Mouse (Mus musculus) testis, postnatal 10 days (tissue): ENCODE measurements around the gene Gm36864.
"Not testable (repeated sequence)": the region's sequence is repeated elsewhere in the genome, so short reads cannot be mapped to it uniquely, and the experiment has no call there.

Experiments
- DNase-seq: peaks from one replicate; pipeline ENCODE4 v3.0.0; 2021; ENCODE audit warnings: low spot score

Gene Gm36864

DNA sequence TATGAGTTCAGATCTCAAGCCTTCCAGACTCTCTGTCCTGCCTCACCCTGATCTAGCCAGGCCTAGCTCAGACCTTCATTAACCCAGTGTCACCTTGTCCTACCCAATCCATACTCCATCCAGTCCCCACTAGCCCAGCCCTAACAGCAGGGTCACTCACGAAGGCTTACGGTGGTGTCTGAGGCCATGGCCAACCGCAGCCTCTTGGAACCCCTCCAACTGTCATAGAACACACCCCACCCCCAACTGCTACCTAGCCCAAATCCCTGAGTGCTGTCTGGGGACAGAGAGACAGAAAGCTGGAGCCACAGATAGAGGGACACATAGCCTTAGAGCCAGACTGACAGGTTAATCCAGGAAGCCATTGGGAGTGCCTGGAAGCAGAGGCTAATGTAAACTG lies at the start of gene Gm36864:
Gene Gm36864, plus strand, starts transcription at position 269 of the 400 bp plus-strand sequence.
- DNase-seq = no peak

DNA sequence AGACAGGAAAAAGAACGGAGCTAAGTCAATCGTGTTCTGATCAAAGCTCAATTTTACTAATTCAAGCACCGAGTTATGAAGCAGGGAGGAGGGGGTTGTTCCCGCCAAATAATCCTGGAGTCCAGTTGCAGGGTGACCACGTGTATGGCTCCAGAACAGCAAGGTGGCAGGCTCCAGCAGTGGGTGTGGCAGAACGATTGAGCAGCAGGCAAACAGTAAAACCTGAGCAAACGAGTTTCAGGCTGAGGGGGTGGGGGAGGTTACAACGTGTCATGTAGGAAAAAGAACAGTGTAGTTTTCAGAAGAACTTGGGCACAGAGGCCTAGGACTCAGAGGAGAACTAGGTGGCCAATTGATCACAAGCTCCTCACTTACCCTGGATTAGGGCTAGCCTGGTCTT lies 49.5 kb upstream of the Gm36864 start:
- DNase-seq = not testable (repeated sequence)

DNA sequence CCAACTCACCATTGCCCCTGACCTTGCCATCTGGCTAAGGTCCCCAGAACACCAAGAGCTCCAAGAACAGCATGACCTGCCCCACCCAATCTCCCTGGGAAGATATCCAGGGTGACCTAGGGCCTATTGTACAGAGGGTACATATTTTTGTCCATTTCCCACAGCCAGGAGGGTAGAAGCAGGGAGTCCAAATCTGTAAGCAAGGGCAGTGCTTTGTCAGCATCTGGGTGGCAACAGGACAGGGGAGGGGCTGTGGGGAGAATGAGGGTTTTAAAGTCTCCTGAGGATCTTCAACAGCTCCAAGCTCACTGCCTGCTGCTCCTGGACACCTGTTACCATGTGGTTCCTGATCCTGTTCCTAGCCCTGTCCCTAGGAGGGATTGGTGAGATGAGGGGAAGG lies 48.0 kb upstream of the Gm36864 start, which contains the start of gene Klk1b24:
Gene Klk1b24, plus strand, starts transcription at position 301 of the 400 bp plus-strand sequence.
- DNase-seq = peak; percentile 5

DNA sequence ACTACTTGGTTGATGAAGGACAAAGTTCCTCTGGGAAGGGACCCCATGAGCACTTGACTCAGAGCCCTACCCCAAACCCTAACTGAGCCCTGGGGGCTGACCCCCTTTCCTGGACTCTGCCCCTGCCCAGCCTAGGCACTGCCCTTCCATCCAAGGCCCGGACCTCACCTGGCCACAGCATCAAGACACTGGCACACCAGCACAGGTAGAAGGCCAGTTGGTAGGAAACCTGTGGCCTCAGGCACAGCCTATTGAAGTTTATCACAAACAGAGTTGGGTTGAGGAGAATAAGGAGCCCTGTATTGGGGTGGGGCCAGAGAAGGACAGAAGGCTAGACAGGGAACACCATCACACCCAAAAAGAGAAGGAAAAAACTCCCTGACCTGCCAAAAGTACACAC lies 42.5 kb upstream of the Gm36864 start:
- DNase-seq = not testable (repeated sequence)

DNA sequence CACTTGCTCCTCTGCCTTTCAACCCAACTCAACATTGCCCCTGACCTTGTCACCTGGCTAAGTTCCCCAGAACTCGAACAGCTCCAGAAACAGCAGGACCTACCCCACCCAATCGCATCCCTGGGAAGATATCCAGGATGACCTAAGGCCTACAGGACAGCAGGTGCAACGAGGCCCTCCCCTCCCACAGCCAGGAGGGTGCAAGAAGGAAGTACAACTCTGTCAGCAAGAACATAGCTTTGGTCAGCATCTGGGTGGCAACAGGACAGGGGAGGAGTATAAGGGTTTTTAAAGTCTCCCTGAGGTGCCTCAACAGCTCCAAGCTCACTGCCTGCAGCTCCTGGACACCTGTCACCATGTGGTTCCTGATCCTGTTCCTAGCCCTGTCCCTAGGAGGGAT lies 38.1 kb upstream of the Gm36864 start, which contains the start of gene Klk1b3:
Gene Klk1b3, plus strand, starts transcription at position 301 of the 400 bp plus-strand sequence.
- DNase-seq = no peak

DNA sequence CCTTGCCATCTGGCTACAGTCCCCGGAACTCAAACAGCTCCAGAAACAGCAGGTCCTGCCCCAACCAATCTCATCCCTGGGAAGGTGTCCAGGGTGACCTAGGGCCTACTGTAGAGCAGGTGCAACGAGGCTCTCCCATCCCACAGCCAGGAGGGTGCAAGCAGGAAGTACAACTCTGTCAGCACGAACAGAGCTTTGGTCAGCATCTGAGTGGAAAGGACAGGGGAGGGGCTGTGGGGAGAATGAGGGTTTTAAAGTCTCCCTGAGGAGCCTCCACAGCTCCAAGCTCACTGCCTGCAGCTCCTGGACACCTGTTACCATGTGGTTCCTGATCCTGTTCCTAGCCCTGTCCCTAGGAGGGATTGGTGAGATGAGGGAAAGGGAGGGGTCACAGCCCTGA lies 28.8 kb upstream of the Gm36864 start, which contains the start of gene Klk1b4:
Gene Klk1b4, plus strand, starts transcription at position 301 of the 400 bp plus-strand sequence.
- DNase-seq = not testable (repeated sequence)

DNA sequence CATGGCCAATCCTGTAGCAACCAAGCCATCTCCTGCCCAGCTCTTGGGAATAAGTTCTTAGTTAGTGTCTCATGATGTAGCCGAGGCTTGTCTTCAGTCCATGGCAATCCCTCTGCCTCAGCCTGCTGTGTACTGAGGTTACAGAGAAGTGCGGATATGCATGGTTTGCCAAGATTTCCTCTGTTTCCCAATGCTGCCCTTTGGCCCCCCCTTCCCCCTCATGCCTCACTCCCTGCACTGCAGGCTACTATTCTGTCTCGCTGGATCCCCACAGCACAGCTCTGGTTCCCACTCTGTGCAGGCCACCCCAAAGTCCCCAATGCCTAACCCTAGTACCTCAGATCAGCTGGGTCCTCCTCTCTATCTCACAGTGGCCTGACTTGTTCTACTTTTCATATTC lies 27.7 kb upstream of the Gm36864 start:
- no peak for DNase-seq

DNA sequence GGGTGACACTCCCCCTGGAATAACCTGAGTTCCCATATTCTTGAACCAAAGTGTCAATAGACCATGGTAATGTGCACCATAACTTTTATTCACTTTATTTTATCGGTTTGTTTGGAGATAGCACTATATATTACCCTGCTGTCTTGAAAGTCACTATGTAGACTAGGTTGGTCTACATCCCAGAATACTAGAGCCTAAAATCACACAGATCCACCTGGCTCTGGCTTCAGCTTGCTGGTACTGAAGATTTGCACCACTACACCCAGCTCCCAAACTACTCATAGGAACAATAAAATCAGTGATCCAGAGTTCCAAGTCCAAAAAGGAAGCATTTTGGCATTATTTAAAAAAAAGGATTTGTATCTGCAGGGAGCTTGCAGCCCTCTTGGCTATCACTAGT lies 20.3 kb upstream of the Gm36864 start, which contains the start of gene Klk1b5:
Gene Klk1b5, plus strand, starts transcription at position 301 of the 400 bp plus-strand sequence.
- no peak for DNase-seq

DNA sequence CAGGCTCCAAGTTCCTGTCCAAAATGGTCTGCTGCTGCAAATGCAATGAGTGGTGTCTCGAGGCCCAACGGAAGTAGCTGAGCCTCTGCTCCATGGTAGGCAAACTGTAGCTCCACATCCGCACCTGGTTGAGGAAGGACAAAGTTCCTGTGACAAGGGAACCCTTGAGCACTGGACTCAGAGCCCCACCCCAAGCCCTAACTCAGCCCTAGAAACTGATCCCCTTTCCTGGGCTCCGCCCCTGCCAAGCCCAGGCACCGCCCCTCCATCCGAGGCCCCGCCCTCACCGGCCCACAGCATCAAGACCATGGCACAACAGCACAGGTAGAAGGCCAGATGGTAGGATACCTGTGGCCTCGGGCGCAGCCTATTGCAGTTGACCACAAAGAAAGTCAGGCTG lies 14.4 kb upstream of the Gm36864 start:
- not testable (repeated sequence) for DNase-seq

DNA sequence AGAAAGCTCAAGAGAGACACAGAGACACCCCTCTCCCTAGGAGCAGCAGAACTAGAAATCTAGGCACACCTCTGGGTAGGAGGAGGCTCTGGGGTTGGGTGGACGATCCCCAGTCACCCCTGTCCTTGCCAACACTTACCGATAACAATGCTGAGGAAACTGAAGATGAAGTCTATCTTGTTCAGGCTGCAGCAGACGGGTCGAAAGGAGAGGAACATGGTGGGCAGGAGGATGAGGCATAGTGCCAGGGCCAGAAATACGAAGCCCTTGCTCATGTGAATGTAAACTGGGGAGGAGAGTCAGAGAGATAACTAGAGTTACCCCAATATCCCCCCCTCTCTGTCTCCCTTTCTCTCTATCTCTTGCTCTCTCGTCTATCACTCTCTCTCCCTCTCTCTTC lies 13.6 kb upstream of the Gm36864 start:
- not testable (repeated sequence) for DNase-seq

DNA sequence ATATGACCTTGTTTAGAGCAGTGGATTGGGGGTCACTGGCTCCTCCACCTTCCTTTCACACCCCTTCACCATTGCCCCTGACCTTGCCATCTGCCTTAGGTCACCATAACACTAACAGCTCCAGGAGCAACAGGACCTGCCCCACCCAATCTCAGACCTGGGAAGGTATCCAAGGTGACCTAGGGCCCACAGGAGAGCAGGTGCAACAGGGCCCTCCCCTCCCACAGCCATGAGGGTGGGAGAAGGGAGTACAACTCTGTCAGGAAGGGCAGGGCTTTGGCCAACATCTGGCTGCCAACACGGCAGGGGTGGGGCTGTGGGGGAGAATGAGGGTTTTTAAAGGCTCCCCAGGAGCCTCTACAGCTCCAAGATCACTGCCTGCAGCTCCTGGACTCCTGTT lies 10.9 kb upstream of the Gm36864 start, which contains the start of gene Klk1:
Gene Klk1, plus strand, starts transcription at position 285 of the 400 bp plus-strand sequence.
- no peak for DNase-seq

DNA sequence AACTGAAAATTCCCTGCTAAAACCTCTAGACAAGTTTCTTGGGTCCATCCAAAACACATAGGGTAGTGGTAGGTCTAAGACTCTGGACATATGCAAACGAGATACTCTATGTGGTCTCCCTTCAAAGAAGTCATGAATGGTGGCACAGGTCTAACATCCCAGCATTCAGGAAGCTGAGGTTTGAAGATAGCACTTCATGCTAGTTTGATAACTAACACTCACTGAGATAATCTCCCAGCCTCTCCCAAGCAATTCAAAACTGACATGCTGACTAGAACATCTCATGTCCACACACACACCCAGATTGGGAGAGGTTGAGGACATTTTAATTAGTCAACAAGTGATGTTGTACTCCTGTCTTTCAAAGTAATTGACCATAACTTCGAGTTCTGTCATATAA lies 3.9 kb downstream of the Gm36864 start:
- DNase-seq = no peak

DNA sequence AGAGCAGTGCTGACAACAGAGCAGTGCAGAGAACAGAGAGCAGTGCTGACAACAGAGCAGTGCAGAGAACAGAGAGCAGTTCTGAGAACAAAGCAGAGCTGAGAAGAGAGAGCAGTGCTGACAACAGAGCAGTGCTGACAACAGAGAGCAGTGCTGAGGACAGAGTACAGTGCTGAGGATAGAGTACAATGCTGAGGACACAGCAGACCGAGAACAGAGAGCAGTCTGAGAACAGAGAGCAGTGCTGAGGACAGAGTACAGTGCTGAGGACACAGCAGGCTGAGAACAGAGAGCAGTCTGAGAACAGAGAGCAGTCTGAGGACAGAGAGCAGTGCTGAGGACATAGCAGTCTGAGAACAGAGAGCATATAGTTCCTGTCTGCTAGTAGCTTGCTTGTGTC lies 4.7 kb downstream of the Gm36864 start:
- no peak for DNase-seq

DNA sequence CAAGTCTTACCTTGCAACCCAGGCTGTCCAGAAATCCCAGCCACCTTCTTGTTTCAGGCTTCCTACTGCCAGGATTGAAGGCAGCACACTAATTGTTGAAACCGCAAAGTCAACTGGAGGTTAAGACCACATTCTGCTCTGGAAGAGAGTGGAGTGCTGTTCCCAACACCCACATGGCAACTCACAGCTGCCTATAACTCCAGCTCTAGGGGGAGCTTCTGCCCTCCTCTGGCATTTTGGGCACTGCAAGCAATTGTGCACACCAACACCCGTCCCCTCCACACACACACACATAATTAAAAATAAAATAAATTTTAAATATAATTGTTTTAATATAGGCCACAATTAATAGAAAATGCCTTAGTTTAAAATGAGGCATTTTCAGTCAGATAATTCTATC lies 5.2 kb downstream of the Gm36864 start:
- no peak for DNase-seq

DNA sequence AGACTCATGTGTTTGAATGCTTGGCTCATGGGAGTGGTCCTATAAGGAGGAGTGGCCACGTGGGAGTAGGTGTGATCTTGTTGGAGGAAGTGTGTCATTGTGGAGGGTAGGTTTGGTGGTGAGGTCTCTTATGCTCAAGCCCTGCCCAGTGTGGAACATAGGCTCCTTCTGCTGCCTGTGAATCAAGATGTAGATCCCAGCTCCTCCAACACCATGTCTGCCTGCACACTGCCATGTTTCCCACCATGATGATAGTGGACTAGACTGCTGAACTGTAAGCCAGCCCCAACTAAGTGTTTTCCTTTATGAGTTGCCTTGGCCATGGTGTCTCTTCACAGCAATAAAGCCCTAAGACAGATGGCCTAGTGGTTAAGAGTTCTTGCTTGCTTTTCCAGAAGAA lies 8.1 kb downstream of the Gm36864 start:
- DNase-seq = no peak

DNA sequence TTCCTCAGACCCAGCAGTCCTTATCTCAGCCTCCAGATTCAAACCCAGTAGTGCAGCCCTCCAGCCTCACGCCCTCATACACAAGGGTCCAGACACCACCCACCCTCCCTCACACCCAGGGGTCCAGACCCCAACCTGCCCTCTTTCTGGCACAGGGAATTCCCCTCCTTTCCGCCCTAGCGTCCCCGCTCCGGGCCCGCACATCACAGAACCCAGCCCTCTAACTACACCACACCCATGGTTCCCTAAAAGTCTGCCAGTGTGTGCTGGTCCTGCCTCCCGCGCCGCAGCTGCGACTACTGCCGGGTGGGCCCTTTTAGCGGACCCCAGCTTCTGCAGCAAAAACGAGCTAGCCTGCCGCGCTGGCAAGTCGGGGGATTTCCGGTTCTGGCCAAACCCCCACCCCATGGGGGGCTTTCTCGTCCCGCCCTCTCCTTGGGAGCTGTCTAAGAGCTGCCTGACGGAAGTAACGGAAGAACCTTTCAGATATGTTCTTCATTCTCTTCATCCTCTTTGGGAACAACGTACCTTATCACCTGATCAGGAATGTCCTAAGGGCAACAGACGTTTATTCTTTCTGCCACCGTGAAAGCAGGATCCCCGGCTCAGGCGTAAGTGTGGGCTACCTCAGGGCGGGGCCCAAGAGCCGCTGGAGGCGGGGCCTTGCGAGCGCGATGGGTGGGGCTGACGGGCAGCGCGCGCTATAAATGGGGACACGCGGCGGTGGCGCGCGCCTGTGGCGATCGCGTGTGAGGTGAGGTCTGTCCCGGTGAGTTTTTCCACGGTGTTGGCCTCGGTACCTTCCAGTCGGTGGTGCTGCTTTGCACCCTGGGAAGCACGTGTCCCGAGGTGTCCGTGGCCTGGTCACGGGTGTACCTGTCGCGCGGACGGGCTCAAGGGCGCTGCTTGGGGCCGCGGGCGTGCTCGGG lies 10.3 kb downstream of the Gm36864 start, which contains the start of the genes 1700028J19Rik and 2410002F23Rik:
Gene 1700028J19Rik, minus strand, starts transcription at position 641 of the 929 bp plus-strand sequence.
Gene 2410002F23Rik, plus strand, starts transcription at position 668 of the 929 bp plus-strand sequence.
- peak; percentile 97 for DNase-seq

DNA sequence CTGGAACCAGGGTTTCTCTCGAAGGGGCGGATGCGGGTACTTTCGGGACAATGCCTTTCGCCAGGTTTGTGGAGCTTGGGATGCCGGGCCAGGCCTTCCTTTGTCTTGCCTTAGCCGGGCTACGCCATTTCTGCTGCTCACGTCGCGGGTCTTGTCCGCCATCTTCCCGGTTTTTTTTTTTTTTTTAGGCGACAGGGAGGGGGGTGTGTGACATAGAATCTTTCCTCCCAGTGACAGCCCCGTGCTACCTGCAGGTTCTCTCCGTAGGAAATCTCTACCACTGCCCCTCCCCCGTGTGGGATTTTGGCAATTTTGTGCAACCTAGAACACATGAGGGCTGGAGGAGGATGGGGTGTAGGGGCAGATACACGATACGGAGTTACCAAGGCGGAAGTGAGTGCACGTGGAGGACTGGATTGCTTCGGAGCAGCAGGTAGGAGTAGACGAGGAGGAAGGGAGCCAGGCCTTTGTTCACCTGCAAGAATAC lies 11.1 kb downstream of the Gm36864 start:
- peak; percentile 77 for DNase-seq

DNA sequence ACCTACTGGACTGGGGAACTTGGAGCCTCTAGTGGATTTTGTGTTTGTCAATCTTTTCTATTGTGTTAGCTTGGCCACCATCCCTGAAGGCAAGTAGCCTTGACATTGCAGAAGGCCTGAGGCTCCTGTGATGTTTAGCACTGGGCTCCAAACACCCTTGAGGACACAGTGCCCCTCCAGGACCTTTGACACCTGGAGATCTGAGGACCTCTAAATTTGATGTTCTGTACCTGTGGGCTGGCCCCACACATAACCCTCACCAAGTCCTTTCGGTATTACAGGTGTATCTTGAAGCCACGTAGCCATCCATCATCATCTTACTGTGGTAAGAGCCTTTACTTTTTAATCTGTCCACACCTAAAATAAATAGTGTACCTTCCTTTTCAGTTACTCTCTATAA lies 12.0 kb downstream of the Gm36864 start:
- DNase-seq = no peak

DNA sequence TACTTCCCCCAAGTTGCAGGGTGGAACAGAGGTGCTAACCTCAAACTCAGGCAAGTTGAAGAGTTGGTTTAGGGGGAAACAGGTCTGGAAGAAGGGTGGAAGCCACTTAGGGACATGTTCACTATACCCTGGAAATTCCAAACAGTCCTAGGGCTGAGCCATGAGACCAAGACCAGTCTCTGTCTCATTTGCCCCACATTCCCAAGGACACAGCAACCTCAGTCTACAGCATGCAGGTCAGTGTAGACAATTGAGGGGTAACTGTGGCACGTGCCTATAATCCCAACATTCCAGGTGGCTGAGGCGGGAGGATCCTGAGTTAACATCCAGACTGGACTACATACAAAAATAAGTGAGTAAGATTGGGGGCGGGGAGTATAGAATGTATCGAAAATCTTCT lies 13.3 kb downstream of the Gm36864 start:
- DNase-seq = no peak

DNA sequence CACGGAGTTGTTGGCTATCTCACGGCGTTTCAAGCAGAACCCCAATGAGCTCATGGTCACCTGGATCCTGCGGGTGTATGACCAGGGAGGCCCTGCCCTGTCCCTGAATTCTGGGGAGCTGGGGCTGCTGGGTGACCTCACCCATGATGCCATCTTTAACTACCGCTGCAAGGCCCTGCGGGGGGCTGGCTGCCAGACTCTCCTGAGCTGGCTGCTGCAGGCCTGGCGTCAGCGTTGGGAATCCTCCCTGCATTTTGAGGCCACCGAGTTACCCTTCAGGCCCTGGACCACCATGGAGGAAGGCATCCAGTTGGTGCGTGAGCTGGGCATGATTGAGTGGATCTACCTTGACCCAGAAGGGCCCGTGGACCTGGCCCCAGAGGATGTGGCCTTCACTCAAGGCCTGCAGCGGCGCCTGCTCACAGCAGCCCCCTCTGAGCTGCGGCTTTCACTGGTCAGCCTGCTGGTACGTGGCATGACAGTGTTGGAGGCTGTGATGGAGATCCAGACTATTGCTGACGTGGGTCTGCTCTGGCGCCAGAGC lies 14.8 kb downstream of the Gm36864 start:
- DNase-seq = peak; percentile 57

DNA sequence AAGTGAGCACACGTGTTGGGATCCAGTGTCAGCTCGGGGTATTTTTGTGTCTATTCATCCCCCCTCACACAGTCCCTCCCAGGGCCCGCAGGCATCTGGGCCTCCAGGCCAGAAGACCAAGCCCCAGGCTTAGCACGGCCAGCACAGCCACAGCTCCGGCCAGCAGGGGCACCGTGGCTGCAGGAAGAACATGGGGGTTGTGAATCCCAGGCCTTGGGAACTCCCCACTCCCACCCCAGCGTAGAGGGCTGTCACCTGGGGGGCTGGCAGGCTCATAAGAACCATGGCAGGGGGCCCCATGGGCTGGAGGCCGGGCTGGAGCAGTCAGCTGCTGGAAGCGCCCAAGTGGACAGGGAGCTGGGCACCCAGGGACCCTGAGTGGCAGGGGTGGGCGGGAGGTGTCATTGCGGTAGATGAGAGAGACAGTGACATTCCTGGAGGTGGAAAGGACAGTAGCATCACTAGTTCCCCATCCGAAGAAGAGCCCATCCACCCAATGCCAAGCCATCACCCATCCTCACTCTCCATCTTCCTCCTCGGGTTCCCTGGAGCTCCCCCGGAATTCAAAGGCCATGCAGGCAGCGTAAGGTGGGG lies 17.1 kb downstream of the Gm36864 start:
- peak; percentile 61 for DNase-seq

DNA sequence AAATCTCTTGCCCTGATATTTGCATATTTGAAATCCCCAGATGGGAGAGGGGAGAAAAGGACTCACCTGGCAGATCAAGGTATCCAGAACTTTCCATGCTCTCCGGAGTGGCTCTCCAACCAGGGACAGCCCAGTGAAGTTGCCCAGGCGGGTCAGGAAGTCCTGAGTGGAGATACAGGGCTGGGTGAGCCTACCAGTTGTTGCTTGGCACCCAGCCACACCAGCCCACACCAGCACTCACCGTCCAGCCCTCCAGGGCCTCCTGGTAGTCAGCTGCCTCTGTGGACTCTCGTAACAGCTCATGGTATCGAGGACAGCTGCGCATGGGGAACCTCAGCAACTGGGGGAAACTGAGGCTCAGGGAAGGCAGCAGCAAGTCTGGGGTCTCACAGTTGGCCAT lies 19.0 kb downstream of the Gm36864 start:
- peak; percentile 59 for DNase-seq
